Mouse (Mus musculus) MEL (cell line): ENCODE results near the gene Adcy7. TPM values are rescaled to one million over a fixed set of nuclear protein-coding genes. Genes with fewer than 3 reads are reported as not detected.

Experiments used
- DNase-seq: peaks from one replicate; pipeline ENCODE4 v3.0.0; 2011; ENCODE audit warnings: low read depth, low spot score
- H3K27ac ChIP-seq: 2 replicates; pipeline ENCODE4 v1.5.1; 2012; ENCODE audit warnings: low read depth, mild to moderate bottlenecking, control low read depth, low read length, moderate library complexity; ENCODE audit not compliant: control insufficient read depth
- H3K27me3 ChIP-seq, 2 experiments: fragments of 150-350 bp in 1 of 2; sonication (generic) in 1 of 2; 2 replicates each; pipeline ENCODE4 v1.6.1; 2012; ENCODE audit warnings: low read length in 2 of 2, mild to moderate bottlenecking in 2 of 2, improper control_type of control experiment in 1 of 2, moderate library complexity in 1 of 2; ENCODE audit not compliant: insufficient read depth in 2 of 2, control insufficient read depth in 1 of 2
- H3K36me3 ChIP-seq, 2 experiments: 2 replicates each; pipeline ENCODE4 v1.6.1; 2012 to 2014; ENCODE audit warnings: low read length in 2 of 2, improper control_type of control experiment in 1 of 2, inconsistent platforms in 1 of 2, mild to moderate bottlenecking in 1 of 2; ENCODE audit not compliant: insufficient read depth in 2 of 2, control insufficient read depth in 1 of 2
- H3K4me1 ChIP-seq, 2 experiments: fragments of 150-350 bp in 1 of 2; sonication (generic) in 1 of 2; 2 replicates each; pipeline ENCODE4 v1.6.1; 2012; ENCODE audit warnings: low read length in 2 of 2, improper control_type of control experiment in 1 of 2, mild to moderate bottlenecking in 1 of 2; ENCODE audit not compliant: insufficient read depth in 2 of 2, control insufficient read depth in 1 of 2
- H3K4me3 ChIP-seq, 2 experiments: fragments of 150-350 bp in 1 of 2; sonication (generic) in 1 of 2; 2 replicates each; pipeline ENCODE4 v1.5.1; 2012; ENCODE audit warnings: low read depth in 2 of 2, low read length in 2 of 2, mild to moderate bottlenecking in 2 of 2, moderate library complexity in 2 of 2, control low read depth in 1 of 2, improper control_type of control experiment in 1 of 2; ENCODE audit not compliant: control insufficient read depth in 1 of 2, insufficient read depth in 1 of 2
- H3K79me2 ChIP-seq: 2 replicates; pipeline ENCODE4 v1.6.1; 2012; ENCODE audit warnings: mild to moderate bottlenecking, low read length, moderate library complexity; ENCODE audit not compliant: control insufficient read depth, poor library complexity, insufficient read depth
- H3K9ac ChIP-seq: 2 replicates; pipeline ENCODE4 v1.6.1; 2012; ENCODE audit warnings: low read depth, mild to moderate bottlenecking, control low read depth, low read length, moderate library complexity; ENCODE audit not compliant: control insufficient read depth, poor library complexity, severe bottlenecking
- H3K9me3 ChIP-seq: fragments of 150-350 bp; sonication (generic); replicated peaks from 2 replicates; pipeline ENCODE4 v1.6.1; 2012; ENCODE audit warnings: mild to moderate bottlenecking, low read length, improper control_type of control experiment, moderate library complexity; ENCODE audit not compliant: insufficient read depth
- BHLHE40 ChIP-seq: IDR thresholded peaks from 2 replicates; pipeline ENCODE4 v1.6.1; 2012; ENCODE audit warnings: low read depth, mild to moderate bottlenecking, inconsistent platforms, low read length, improper control_type of control experiment, borderline replicate concordance
- CHD1 ChIP-seq: IDR thresholded peaks from 2 replicates; pipeline ENCODE4 v1.6.1; 2012; ENCODE audit warnings: low read depth, mild to moderate bottlenecking, inconsistent platforms, low read length, improper control_type of control experiment
- CTCF ChIP-seq, 3 experiments: IDR thresholded peaks in 2 of 3; conservative IDR thresholded peaks in 1 of 3; 2 replicates each; pipeline ENCODE4 v1.5.1; 2011 to 2012; ENCODE audit warnings: low read length in 3 of 3, low read depth in 2 of 3, mild to moderate bottlenecking in 2 of 3, improper control_type of control experiment in 1 of 3, inconsistent platforms in 1 of 3, mixed read lengths in 1 of 3, moderate library complexity in 1 of 3; ENCODE audit not compliant: control insufficient read depth in 1 of 3, insufficient read depth in 1 of 3, poor library complexity in 1 of 3, severe bottlenecking in 1 of 3
- ELF1 ChIP-seq: IDR thresholded peaks from 2 replicates; pipeline ENCODE4 v1.6.1; 2014; ENCODE audit warnings: low read depth, mild to moderate bottlenecking, inconsistent platforms, low read length, improper control_type of control experiment, moderate library complexity
- EP300 ChIP-seq, 2 experiments: IDR thresholded peaks; 2 replicates each; pipeline ENCODE4 v1.6.1; 2011; ENCODE audit warnings: improper control_type of control experiment in 2 of 2, low read length in 2 of 2, low read depth in 1 of 2, mild to moderate bottlenecking in 1 of 2
- ETS1 ChIP-seq: IDR thresholded peaks from 2 replicates; pipeline ENCODE4 v1.6.1; 2012; ENCODE audit warnings: low read depth, mild to moderate bottlenecking, inconsistent platforms, low read length, improper control_type of control experiment, moderate library complexity
- GATA1 ChIP-seq: IDR thresholded peaks from 2 replicates; pipeline ENCODE4 v1.6.1; 2011; ENCODE audit warnings: low read depth, low read length, improper control_type of control experiment
- HCFC1 ChIP-seq: IDR thresholded peaks from 2 replicates; pipeline ENCODE4 v1.6.1; 2012; ENCODE audit warnings: low read depth, mild to moderate bottlenecking, inconsistent platforms, low read length, improper control_type of control experiment, moderate library complexity
- MAFK ChIP-seq: IDR thresholded peaks from 2 replicates; pipeline ENCODE4 v1.6.1; 2011; ENCODE audit warnings: low read depth, mild to moderate bottlenecking, low read length, improper control_type of control experiment, borderline replicate concordance
- MXI1 ChIP-seq: IDR thresholded peaks from 2 replicates; pipeline ENCODE4 v1.6.1; 2011; ENCODE audit warnings: mild to moderate bottlenecking, low read depth, low read length, improper control_type of control experiment
- MYB ChIP-seq: IDR thresholded peaks from 2 replicates; pipeline ENCODE4 v1.6.1; 2011; ENCODE audit warnings: mild to moderate bottlenecking, low read depth, low read length, improper control_type of control experiment
- NRF1 ChIP-seq: IDR thresholded peaks from 2 replicates; pipeline ENCODE4 v1.6.1; 2014; ENCODE audit warnings: low read depth, mild to moderate bottlenecking, inconsistent platforms, low read length, improper control_type of control experiment, moderate library complexity; ENCODE audit not compliant: poor library complexity, insufficient read depth, severe bottlenecking
- POLR2A ChIP-seq, 2 experiments: IDR thresholded peaks; 2 replicates each; pipeline ENCODE4 v1.6.1; 2011 to 2012; ENCODE audit warnings: low read length in 2 of 2, mild to moderate bottlenecking in 2 of 2, control low read depth in 1 of 2, improper control_type of control experiment in 1 of 2, low read depth in 1 of 2, moderate library complexity in 1 of 2; ENCODE audit not compliant: control insufficient read depth in 1 of 2, insufficient read depth in 1 of 2, poor library complexity in 1 of 2
- POLR2AphosphoS5 ChIP-seq: IDR thresholded peaks from 2 replicates; pipeline ENCODE4 v1.6.1; 2012; ENCODE audit warnings: low read depth, borderline replicate concordance, mild to moderate bottlenecking, inconsistent platforms, low read length, moderate library complexity, mixed read lengths
- RAD21 ChIP-seq: IDR thresholded peaks from 2 replicates; pipeline ENCODE4 v1.6.1; 2011; ENCODE audit warnings: mild to moderate bottlenecking, low read depth, low read length, improper control_type of control experiment
- RCOR1 ChIP-seq: IDR thresholded peaks from 2 replicates; pipeline ENCODE4 v1.6.1; 2012; ENCODE audit warnings: low read depth, mild to moderate bottlenecking, inconsistent platforms, low read length, improper control_type of control experiment
- SIN3A ChIP-seq: IDR thresholded peaks from 2 replicates; pipeline ENCODE4 v1.6.1; 2012; ENCODE audit warnings: low read length, improper control_type of control experiment, inconsistent platforms
- SMC3 ChIP-seq: IDR thresholded peaks from 2 replicates; pipeline ENCODE4 v1.6.1; 2011; ENCODE audit warnings: low read depth, low read length, improper control_type of control experiment
- USF2 ChIP-seq, 2 experiments: IDR thresholded peaks; 2 replicates each; pipeline ENCODE4 v1.6.1; 2011 to 2012; ENCODE audit warnings: improper control_type of control experiment in 2 of 2, low read length in 2 of 2, borderline replicate concordance in 1 of 2, inconsistent platforms in 1 of 2, low read depth in 1 of 2, mild to moderate bottlenecking in 1 of 2; ENCODE audit not compliant: insufficient read depth in 1 of 2
- ZC3H11A ChIP-seq: IDR thresholded peaks from 2 replicates; pipeline ENCODE4 v1.6.1; 2012; ENCODE audit warnings: low read depth, mild to moderate bottlenecking, inconsistent platforms, low read length, improper control_type of control experiment
- ZMIZ1 ChIP-seq: IDR thresholded peaks from 2 replicates; pipeline ENCODE4 v1.6.1; 2012; ENCODE audit warnings: low read depth, mild to moderate bottlenecking, inconsistent platforms, low read length, improper control_type of control experiment, moderate library complexity
- polyA plus RNA-seq, 2 experiments: library from polyadenylated mRNA; stranded (reverse) in 1 of 2; unstranded in 1 of 2; fragments of >175 nt in 1 of 2; fragments of >200 nt in 1 of 2; gene quantifications; 2 replicates each; pipeline versions ENCODE4 v1.2.1 to v1.2.4; 2012; ENCODE audit warnings: low replicate concordance in 2 of 2, low read depth in 1 of 2; ENCODE audit not compliant: insufficient read length in 2 of 2, insufficient read depth in 1 of 2, missing spikeins in 1 of 2
- total RNA-seq: library from RNA; depleted of rRNA; stranded (reverse); fragments of 300-350 nt; gene quantifications from 2 replicates; pipeline ENCODE4 v1.2.3, GENCODE M21; 2012

Gene Adcy7
- total and polyA plus RNA-seq, 3 experiments: 62.9 to 83.7 TPM; not detected in 1

- no peaks in the 10 kb centered on the region for H3K9me3 ChIP-seq
- peaks cover 0 to 5% of the 10 kb centered on the region in 2 experiments; a peak in 3 of 4 replicates for H3K4me1 ChIP-seq
- peaks cover 1 to 8% of the 10 kb centered on the region in 2 experiments; a peak in 3 of 4 replicates for H3K36me3 ChIP-seq
- TF ChIP-seq HCFC1 (no peak), BHLHE40 (no peak), POLR2AphosphoS5 (no peak), GATA1 (no peak), MXI1 (no peak), CHD1 (no peak), NRF1 (no peak), SMC3 (no peak)
- H3K9ac ChIP-seq: no peak overlapping the region
- peaks cover 11% of the 10 kb centered on the region; the same call in 1 of the 2 replicates for H3K79me2 ChIP-seq
- H3K4me3 ChIP-seq: no peak overlapping the region
- H3K27ac ChIP-seq: no peak overlapping the region
- no peaks in the 10 kb centered on the region for H3K27me3 ChIP-seq
- no peak for DNase-seq
These were observed 35.5 kb upstream of the Adcy7 start for GRCm38 (mm10) chr8:88236666-88237065.

- peaks cover 0 to 9% of the 10 kb centered on the region in 2 experiments; a peak in 3 of 4 replicates for H3K4me1 ChIP-seq
- H3K27me3 ChIP-seq: no peaks in the 10 kb centered on the region
- no peak for DNase-seq
- no peaks in the 10 kb centered on the region for H3K9me3 ChIP-seq
- H3K79me2 ChIP-seq: peaks cover 8% of the 10 kb centered on the region; the same call in 1 of the 2 replicates
- H3K27ac ChIP-seq: no peak overlapping the region
- peaks cover 1 to 9% of the 10 kb centered on the region in 2 experiments; a peak in 3 of 4 replicates for H3K36me3 ChIP-seq
- H3K4me3 ChIP-seq: no peak overlapping the region
- no peak for TF ChIP-seq MYB
- no peak for TF ChIP-seq ELF1
- no peak for TF ChIP-seq HCFC1
- no peak for TF ChIP-seq ZC3H11A
- TF ChIP-seq USF2 (IDR thresholded peaks at IDR 0.05; ENCODE audit: borderline replicate concordance in 1 of 2, insufficient read depth in 1 of 2, low read depth in 1 of 2, low read length in 2 of 2): no peak
- TF ChIP-seq POLR2A (IDR thresholded peaks at IDR 0.05; ENCODE audit: control insufficient read depth in 1 of 2, insufficient read depth in 1 of 2, low read depth in 1 of 2, low read length in 2 of 2, poor library complexity in 1 of 2): no peak
- no peak for TF ChIP-seq BHLHE40
- TF ChIP-seq POLR2AphosphoS5: no peak
- no peak for TF ChIP-seq SMC3
- no peak for TF ChIP-seq CTCF (IDR thresholded peaks at IDR 0.05 in 2 of 3, conservative IDR thresholded peaks at IDR 0.05 in 1 of 3; ENCODE audit: control insufficient read depth in 1 of 3, insufficient read depth in 1 of 3, low read depth in 2 of 3, low read length in 3 of 3, poor library complexity in 1 of 3, severe bottlenecking in 1 of 3)
- no peak for TF ChIP-seq RAD21
- no peak for TF ChIP-seq ETS1
- no peak for TF ChIP-seq EP300 (IDR thresholded peaks at IDR 0.05; ENCODE audit: low read depth in 1 of 2, low read length in 2 of 2)
- no peak for TF ChIP-seq ZMIZ1
- TF ChIP-seq RCOR1: no peak
- TF ChIP-seq MAFK: no peak
- no peak for TF ChIP-seq SIN3A
- H3K9ac ChIP-seq: no peak overlapping the region
These were observed 34.6 kb upstream of the Adcy7 start for GRCm38 (mm10) chr8:88237606-88238005.
